Mouse (Mus musculus) right cerebral cortex, postnatal 25 days (tissue): ENCODE measurements at regions not wholly inside any gene's neighbourhood (a gene's known extent, or its start where the extent isn't known, plus 50 kb on each side); places are given as distances from the start of the nearest gene placed in this dataset.

ENCODE experiments used
- DNase-seq: peaks from one replicate; pipeline ENCODE4 v3.0.0; 2022

- DNase-seq: no peak
Observed at GRCm38 (mm10) chr3:119892533-119893164, 108.4 kb upstream of the Ptbp2 start.

GRCm38 (mm10) chr3:119890911-119891310, 106.6 kb upstream of the Ptbp2 start:
- no peak for DNase-seq

DNA sequence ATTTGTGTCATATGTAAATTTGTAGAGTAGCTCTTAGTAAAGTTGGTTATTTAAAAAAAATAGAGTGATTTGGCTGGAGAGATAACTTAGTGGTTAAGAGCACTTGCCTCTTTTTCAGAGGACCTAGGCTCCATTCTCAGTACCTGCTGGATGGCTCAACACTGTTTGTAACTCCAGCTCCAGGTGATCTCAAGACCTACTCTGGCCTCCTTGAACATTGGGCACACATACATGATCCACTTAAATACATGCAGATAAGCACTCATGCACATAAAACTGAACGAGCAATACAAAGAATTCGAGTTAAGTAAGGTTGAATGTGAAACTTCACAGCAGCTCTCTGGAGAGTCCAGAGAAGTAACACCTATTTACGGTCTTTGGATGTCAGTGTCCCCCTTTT, 104.2 kb upstream of the Ptbp2 start:
- DNase-seq: no peak

DNA sequence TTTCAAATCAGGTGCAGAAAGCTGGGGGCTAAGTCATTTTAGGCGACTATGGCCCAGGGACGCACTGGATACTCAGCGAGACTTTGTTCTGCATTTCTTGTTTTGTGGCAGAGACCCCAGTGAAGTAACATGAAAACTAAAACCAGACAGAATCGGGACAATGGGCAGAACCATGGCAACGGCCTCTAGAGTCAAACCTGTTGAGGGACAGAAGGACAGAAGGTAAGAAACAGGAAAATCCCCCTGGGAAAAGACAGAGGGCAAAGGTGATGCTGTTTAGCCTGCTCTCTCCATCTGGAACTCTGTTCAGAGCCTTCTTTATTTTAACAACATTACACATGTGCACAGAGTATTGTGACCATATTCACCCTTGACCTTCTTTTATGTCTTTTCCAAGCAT, 92.1 kb upstream of the Ptbp2 start:
- DNase-seq: no peak

GRCm38 (mm10) chr3:119875061-119875460, 90.8 kb upstream of the Ptbp2 start:
- DNase-seq: no peak

- DNase-seq: no peak
Observed at GRCm38 (mm10) chr3:119862194-119862957, 78.1 kb upstream of the Ptbp2 start.
